Mouse (Mus musculus) intestine, embryonic 16.5 days (tissue): ENCODE measurements around the gene Ldhb. TPM values are rescaled to one million over a fixed set of nuclear protein-coding genes. Genes with fewer than 3 reads are reported as not detected.
"Not testable (repeated sequence)": the region's sequence is repeated elsewhere in the genome, so short reads cannot be mapped to it uniquely, and the experiment has no call there.

Experiments
- ATAC-seq: fragments of 200-750 bp; cut with Nextera tagmentation; 2 replicates; pipeline ENCODE4 v1.8.0; 2017; ENCODE audit warnings: moderate TSS enrichment, moderate library complexity
- H3K27ac ChIP-seq: fragments of 300-500 bp; sonication (generic); 2 replicates; pipeline ENCODE4 v1.5.1; 2014; ENCODE audit warnings: mild to moderate bottlenecking, low read length
- H3K27me3 ChIP-seq: fragments of 300-500 bp; sonication (generic); replicated peaks from 2 replicates; pipeline ENCODE4 v1.6.1; 2014; ENCODE audit warnings: low read length, control low read depth, mixed read lengths; ENCODE audit not compliant: control insufficient read depth, insufficient read depth
- H3K36me3 ChIP-seq: fragments of 300-500 bp; sonication (generic); 2 replicates; pipeline ENCODE4 v1.6.1; 2014; ENCODE audit warnings: low read length, control low read depth; ENCODE audit not compliant: control insufficient read depth, insufficient read depth
- H3K4me1 ChIP-seq: fragments of 300-500 bp; sonication (generic); 2 replicates; pipeline ENCODE4 v1.6.1; 2014; ENCODE audit warnings: low read length, control low read depth, mixed read lengths; ENCODE audit not compliant: control insufficient read depth, insufficient read depth
- H3K4me2 ChIP-seq: fragments of 300-500 bp; sonication (generic); 2 replicates; pipeline ENCODE4 v1.6.1; 2014; ENCODE audit warnings: low read depth, low read length, control low read depth
- H3K4me3 ChIP-seq: fragments of 300-500 bp; sonication (generic); 2 replicates; pipeline ENCODE4 v1.5.1; 2014; ENCODE audit warnings: mild to moderate bottlenecking, low read length
- H3K9ac ChIP-seq: fragments of 300-500 bp; sonication (generic); 2 replicates; pipeline ENCODE4 v1.6.1; 2014; ENCODE audit warnings: low read depth, low read length
- H3K9me3 ChIP-seq: fragments of 300-500 bp; sonication (generic); 2 replicates; pipeline ENCODE4 v1.6.1; 2016; ENCODE audit warnings: low read length, control low read depth; ENCODE audit not compliant: control insufficient read depth
- WGBS: fragments of 180-500 bp; shearing (Covaris S2); extraction: QIAGEN DNeasy Blood & Tissue Kit; methylation state at CpG from one replicate; pipeline ENCODE4 v1.1.7; 2014; 5-methylcytosine and 5-hydroxymethylcytosine counted together
- polyA plus RNA-seq: library from polyadenylated mRNA; unstranded; fragments of >200 nt; fragmentation: Nextera tagmentation; extraction: Ambion mirVana; gene quantifications from 2 replicates; pipeline ENCODE4 v1.2.1, GENCODE M21; 2015

Ldhb gene
- polyA plus RNA-seq, 1 experiment from 2014 or later, result 93.6 TPM

DNA sequence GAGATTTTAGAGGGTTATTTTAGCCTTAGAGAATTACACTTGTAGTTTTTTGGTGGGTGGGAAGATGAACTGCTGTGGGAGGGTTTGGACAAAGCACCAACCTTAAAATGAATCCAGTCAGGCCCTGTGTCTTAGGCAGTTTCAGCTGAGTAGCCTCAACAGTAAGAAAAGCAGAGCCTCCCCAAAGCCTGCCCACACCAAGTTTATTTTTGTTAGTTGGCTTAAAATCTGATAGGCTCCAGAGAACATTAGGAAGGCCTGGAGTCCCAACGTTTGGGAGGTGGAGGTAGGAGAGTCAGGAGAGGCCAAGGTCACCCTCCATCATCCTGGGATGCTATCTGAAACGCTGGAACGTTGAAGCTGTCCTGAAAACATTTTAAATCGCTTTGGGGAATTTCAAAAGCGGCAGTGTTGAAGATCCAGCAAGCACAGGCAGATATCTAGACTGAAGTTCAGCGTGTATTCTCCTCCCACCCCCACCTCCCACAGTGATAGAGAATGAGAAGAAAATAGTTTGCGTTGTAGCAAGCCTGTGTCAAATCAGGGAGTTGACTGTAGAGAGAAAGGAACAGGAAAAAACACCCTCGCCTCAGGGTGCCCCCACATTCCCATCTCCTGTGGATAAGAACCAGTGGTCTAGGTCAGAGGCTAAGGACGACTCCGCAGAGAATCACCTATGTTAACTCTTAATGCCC, 1.3 kb downstream of the Ldhb start:
- H3K9ac ChIP-seq, result no peak overlapping the region; the same call in 1 of the 2 replicates
- H3K4me3 ChIP-seq, result peak overlapping the region; percentile 55
- WGBS, result 18% methylated on average over 10 of the region's 10 CpGs
- H3K36me3 ChIP-seq, result no peaks in the 10 kb centered on the region
- H3K27me3 ChIP-seq, result 0 out of 2 replicates have a peak, but pooled peaks cover 6% of the 10 kb centered on the region
- H3K4me1 ChIP-seq, result 0 out of 2 replicates have a peak, but pooled peaks cover 4% of the 10 kb centered on the region
- no peaks in the 10 kb centered on the region for H3K9me3 ChIP-seq
- peak overlapping the region; percentile 94 for H3K4me2 ChIP-seq
- ATAC-seq, result no peak
- H3K27ac ChIP-seq, result no peak overlapping the region

DNA sequence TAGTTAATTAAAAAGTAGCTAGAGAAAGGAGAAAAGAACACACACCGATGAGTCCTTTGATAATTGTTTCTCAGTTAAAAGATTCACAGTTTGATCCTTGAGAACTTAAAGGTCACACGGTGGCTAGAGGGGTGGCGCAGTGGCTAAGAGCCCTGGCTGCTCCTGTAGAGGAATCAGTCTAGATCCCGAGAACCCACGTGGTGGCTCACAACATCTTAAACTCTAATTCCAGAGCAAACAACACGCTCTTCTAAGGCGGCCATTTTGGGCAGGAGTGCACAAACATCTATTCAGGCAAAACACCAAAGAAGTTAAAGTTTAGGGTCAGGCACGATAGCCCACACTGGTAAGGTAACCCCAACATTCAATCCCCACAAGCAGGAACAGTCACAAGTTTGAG, 4.2 kb downstream of the Ldhb start:
- 70% methylated on average over 8 of the region's 8 CpGs for WGBS
- Histone ChIP-seq H3K27me3 (no peaks in the 10 kb centered on the region), H3K4me1 (0 out of 2 replicates have a peak, but pooled peaks cover 4% of the 10 kb centered on the region), H3K9ac (no peak overlapping the region), H3K4me3 (no peak overlapping the region), H3K27ac (no peak overlapping the region), H3K9me3 (no peaks in the 10 kb centered on the region), H3K36me3 (no peaks in the 10 kb centered on the region), H3K4me2 (no peak overlapping the region)
- ATAC-seq, result no peak

DNA sequence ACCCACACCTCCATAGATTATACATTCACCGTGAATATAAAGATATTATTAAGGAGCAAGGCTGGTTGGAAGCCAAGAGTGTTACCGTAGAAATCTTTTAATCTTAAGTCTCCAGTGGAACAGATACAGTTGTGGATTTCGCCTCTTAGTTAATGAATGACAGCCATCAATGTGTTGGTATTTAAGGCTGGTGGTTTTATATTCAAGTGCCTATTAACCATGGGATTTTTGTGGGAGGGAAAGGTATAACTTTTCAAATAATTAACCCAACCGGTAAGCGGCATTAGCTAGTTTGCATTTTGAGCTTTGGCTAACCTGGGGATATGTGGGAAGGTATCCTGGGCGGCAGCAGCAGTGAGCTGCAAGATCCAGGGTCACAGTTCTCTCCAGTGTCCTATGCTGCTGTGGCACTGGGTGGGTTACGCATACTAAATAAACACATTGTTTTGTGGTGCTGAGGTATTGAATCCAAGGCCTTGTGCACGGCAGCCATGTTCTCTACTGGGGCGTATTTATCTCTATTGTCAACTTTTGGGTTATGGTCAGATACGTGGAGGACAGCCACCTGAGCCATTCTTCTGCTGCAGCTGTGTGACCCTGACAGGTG, 5.1 kb downstream of the Ldhb start:
- no peaks in the 10 kb centered on the region for H3K9me3 ChIP-seq
- H3K27me3 ChIP-seq, result no peaks in the 10 kb centered on the region
- ATAC-seq, result no peak
- H3K4me2 ChIP-seq, result no peak overlapping the region
- 0 out of 2 replicates have a peak, but pooled peaks cover 4% of the 10 kb centered on the region for H3K4me1 ChIP-seq
- H3K9ac ChIP-seq, result no peak overlapping the region
- H3K36me3 ChIP-seq, result no peaks in the 10 kb centered on the region
- 80% methylated on average over 10 of the region's 10 CpGs for WGBS
- H3K4me3 ChIP-seq, result no peak overlapping the region
- H3K27ac ChIP-seq, result no peak overlapping the region

DNA sequence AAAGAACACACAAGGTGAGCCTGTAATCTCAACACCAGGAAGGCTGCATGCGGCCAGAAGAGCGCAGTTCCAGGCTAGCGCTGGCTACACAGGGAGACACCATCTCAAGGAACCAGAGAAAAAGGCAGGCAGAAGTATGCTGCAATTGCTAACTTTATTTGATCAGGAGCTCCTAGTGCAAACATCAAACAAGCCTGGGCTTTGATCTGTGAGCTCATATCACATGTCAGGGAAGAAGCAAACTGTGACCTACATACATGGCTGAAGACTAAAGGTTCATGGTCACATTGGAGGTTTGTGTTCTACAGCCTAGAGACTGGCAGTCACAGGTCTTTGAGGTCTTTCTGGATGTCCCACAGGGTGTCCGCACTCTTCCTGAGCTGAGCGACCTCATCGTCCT, 17.6 kb downstream of the Ldhb start:
- H3K27me3 ChIP-seq, H3K27ac ChIP-seq, H3K4me1 ChIP-seq, H3K4me2 ChIP-seq, ATAC-seq, H3K36me3 ChIP-seq, H3K4me3 ChIP-seq, H3K9ac ChIP-seq, H3K9me3 ChIP-seq: not testable (repeated sequence)
- 79% methylated on average over 6 of the region's 6 CpGs for WGBS

DNA sequence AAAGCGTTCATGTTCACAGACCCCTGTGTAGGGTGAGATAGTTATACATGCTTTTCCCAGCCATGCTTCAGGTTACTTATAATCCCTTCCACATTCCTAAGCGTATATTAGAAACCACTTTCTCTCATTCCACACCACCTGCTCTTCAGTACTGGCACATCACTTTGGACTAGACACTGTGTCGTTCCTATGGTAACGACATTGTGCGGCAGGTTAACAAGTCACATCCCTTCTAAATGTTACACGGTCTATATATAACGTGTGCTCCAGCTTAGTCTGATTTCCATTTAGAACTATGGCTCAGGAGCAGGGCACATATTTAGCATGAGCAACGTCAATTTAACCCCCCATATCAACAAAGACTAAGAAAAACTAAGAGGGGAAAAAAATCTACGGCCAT, 20.1 kb downstream of the Ldhb start:
- H3K9me3 ChIP-seq, result no peaks in the 10 kb centered on the region
- H3K36me3 ChIP-seq, result no peaks in the 10 kb centered on the region
- no peak overlapping the region for H3K4me2 ChIP-seq
- H3K27me3 ChIP-seq, result no peaks in the 10 kb centered on the region
- H3K4me1 ChIP-seq, result no peaks in the 10 kb centered on the region
- H3K9ac ChIP-seq, result no peak overlapping the region
- no peak overlapping the region for H3K27ac ChIP-seq
- WGBS, result 90% methylated on average over 9 of the region's 9 CpGs
- ATAC-seq, result no peak
- no peak overlapping the region for H3K4me3 ChIP-seq

DNA sequence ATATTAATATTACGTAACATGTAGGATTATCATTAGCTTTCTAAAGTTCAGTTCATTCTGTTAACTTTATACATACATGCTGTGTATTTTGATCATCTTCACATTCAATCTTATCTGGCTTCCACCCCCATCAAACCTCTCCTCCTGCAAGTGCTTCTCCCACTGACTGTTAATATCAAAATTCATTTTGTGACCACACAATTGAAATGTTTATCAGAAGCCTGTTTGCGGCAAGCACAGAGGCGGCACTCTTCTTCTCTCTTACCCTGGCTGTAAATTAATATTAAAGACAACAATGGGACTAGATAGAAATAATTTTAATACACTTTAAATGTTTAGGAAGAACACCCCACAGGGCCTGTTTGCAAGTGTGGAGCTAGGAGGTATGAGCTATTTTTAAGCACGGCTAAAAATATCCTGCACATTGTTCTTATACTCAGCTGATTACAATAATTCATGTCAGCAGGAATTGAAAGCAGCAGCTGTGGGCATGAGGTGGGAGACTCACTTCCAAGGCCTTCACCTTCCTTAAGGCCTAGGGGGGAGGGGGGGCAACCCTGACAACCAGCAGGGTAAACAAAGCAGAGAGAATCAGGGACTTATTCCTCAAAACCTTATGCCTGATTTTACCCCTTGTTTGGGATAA, 22.2 kb downstream of the Ldhb start:
- WGBS, result 91% methylated on average over 4 of the region's 4 CpGs
- ATAC-seq, result no peak
- no peak overlapping the region for H3K27ac ChIP-seq
- H3K4me1 ChIP-seq, result no peaks in the 10 kb centered on the region
- H3K27me3 ChIP-seq, result no peaks in the 10 kb centered on the region
- no peak overlapping the region for H3K9ac ChIP-seq
- H3K4me2 ChIP-seq, result no peak overlapping the region
- H3K9me3 ChIP-seq, result no peaks in the 10 kb centered on the region
- H3K4me3 ChIP-seq, result no peak overlapping the region
- no peaks in the 10 kb centered on the region for H3K36me3 ChIP-seq

DNA sequence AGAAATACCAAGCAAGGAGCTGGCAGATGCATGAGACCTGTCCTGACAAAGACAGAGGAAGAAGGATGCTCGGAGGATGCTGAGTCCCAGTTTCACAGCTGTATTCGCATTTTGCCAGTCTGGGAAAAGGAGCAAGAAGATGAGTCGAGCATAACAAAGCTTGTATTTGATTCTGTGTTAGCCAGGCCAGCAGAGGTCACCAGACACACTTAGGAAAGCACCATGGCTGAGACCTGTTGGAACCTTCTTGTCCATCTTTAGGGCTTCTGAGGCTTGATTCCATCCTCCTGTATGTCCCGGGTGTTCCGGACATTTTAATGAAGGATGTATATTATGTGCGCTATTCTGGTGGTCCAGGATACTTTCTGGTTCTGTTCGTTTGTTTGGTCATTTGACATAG, 30.5 kb downstream of the Ldhb start:
- H3K4me1 ChIP-seq, result no peaks in the 10 kb centered on the region
- no peaks in the 10 kb centered on the region for H3K36me3 ChIP-seq
- H3K9ac ChIP-seq, result no peak overlapping the region
- no peak overlapping the region for H3K4me3 ChIP-seq
- H3K27me3 ChIP-seq, result no peaks in the 10 kb centered on the region
- no peak overlapping the region for H3K4me2 ChIP-seq
- no peak overlapping the region for H3K27ac ChIP-seq
- H3K9me3 ChIP-seq, result no peaks in the 10 kb centered on the region
- no peak for ATAC-seq
- 68% methylated on average over 7 of the region's 7 CpGs for WGBS

DNA sequence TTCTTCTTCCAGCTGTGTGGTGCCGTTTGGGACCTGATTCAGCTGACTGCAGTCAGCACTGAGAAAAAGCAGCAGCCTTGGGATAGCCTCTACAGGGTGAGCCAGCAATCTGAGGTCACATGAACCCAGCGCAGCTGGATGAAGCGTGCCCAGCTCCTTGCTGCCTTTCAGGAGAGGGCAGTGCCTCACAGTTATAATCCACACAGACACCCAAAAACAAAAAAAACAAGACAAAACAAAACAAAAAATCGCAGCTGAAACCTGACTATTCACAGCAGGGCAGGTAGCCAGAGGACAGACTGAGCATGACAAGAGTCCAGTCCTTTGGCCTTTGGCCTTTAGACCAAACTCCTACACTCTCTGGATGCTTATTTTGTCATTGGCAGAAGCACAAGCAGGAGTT, 35.0 kb downstream of the Ldhb start, which contains the start of gene Gys2:
Gene Gys2, minus strand, starts transcription at position 309 of the 403 bp plus-strand sequence.
- Histone ChIP-seq H3K4me2 (no peak within 1 kb of the TSS), H3K36me3 (no peaks in the 10 kb centered on the region), H3K9ac (no peak within 1 kb of the TSS), H3K27ac (no peak within 1 kb of the TSS), H3K4me3 (no peak within 1 kb of the TSS), H3K27me3 (no peaks in the 10 kb centered on the region), H3K4me1 (no peaks in the 10 kb centered on the region), H3K9me3 (no peaks in the 10 kb centered on the region)
- no peak for ATAC-seq
- WGBS, result 69% methylated on average over 4 of the region's 4 CpGs

DNA sequence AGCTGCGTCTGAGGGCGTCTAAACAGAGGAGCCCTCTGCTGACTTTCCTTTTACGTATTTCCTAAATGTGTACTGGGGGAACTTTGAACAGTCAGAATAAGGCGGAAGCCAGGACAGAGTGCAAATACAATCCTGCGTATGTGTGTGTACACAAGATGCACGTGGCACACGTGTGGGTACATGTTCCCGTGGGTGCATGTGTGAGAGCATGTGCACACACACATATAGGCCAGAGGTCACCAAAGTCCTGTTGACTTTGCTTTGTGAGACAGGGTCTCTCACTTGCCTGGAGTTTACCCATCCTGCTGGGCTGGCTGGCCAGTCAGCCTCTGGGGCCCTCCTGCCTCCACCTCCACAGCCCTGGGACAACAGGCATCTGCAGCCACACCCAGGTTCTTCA, 36.6 kb downstream of the Ldhb start:
- Histone ChIP-seq H3K9ac (no peak overlapping the region), H3K27ac (no peak overlapping the region), H3K4me3 (no peak overlapping the region), H3K27me3 (no peaks in the 10 kb centered on the region), H3K4me1 (no peaks in the 10 kb centered on the region), H3K4me2 (no peak overlapping the region), H3K9me3 (no peaks in the 10 kb centered on the region), H3K36me3 (no peaks in the 10 kb centered on the region)
- 0 out of 2 replicates have a peak, but pooled peaks have one; percentile 28 for ATAC-seq
- 70% methylated on average over 8 of the region's 8 CpGs for WGBS
